Mouse (Mus musculus) thymus, postnatal 25 days (tissue): Measurements from ENCODE around the gene Trap1.
"Not testable (repeated sequence)": the region's sequence is repeated elsewhere in the genome, so short reads cannot be mapped to it uniquely, and the experiment has no call there.

Experiments used
- DNase-seq: peaks from one replicate; pipeline ENCODE4 v3.0.0; 2022

The Trap1 gene

GRCm38 (mm10) chr16:4035575-4035974, 42.1 kb downstream of the Trap1 start:
- DNase-seq: no peak

DNA sequence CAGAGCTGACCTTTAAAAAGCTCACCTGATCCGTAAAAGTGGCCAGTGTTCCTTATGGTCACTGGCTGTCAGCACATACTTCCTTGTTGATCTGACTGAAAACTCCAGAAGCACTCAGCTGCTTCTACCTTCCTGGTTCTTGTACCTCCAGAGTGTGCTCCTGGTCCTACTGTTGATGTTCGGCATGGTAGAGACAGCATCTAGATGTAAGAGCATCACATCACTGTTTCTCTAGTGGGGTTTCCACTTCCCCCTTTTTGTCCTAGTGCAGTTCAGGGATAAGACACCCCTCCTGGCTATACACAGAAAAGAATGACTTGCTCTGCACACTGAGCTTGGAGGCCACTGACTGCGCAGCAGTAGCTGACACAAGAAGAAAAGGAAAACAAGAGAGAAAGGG, 43.2 kb downstream of the Trap1 start:
- DNase-seq: no peak

- no peak for DNase-seq
Observed at GRCm38 (mm10) chr16:4033971-4034370, 43.7 kb downstream of the Trap1 start.

GRCm38 (mm10) chr16:4032341-4032748, 45.3 kb downstream of the Trap1 start:
- DNase-seq: no peak

- DNase-seq: no peak
Observed at GRCm38 (mm10) chr16:4031441-4032274, 46.0 kb downstream of the Trap1 start.

- DNase-seq: no peak
Observed at GRCm38 (mm10) chr16:4030501-4030900, 47.1 kb downstream of the Trap1 start.

DNA sequence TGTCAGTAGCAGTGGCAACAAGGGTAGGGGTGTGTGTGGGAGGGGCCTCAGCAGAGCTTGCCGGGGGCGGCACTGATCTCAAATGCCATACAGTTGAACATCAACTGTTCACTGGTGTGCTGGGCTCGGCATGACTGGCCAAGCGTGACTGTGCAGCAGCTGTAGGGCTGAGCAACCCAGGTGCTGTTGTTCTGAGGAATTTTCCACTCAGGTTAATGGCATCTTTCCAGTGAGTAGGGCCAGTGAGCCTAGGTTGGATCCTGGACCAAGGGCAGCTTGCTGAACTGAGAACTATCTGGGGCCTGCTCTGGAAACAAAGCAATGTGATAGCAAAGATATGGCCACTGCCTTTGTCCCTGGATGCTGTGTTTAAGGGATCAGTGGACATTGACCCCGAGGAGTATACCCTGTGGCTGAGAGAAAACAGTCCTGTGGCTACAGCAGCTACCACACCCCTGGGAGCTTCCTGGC, 48.2 kb downstream of the Trap1 start:
- no peak for DNase-seq

DNA sequence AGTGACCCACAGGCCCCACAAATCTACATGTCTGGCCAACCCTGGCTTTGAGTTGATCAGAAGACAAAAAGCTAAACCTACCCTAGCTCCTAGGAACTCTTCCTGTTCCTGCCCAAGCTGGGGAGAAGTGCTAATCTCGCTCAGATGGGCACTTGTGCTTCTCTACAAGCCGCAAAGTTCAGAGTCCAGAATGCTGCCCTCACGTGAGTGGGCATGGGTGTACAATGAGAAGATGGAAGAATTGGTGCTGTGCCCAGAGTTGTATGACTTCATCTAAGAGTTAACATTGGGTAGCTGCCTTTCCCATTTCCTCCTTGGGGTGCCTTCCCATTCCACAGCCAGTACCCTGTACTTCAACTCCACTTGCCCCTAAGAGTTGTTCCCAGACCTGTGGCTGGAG, 50.4 kb downstream of the Trap1 start:
- DNase-seq: no peak

DNA sequence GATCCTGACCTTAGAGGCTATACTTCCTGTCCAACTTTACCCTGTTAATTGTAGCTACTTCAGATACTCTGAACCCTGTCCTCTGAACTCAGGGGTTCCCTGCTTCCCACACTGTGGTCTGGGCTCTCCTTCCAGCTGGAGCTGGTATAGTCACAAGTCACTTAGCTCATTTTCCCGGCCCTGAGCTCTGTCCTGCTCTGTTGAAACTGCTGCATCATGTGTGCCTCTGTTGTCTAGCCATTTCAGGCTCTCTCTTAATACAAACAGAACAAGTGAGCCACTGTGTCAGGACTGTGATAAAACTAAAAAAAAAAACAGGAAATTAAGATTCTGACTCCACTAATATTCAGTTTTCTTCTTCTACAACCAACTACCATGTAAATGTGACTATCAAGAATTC, 51.0 kb downstream of the Trap1 start:
- DNase-seq: no peak

- no peak for DNase-seq
Observed at GRCm38 (mm10) chr16:4022719-4023118, 54.9 kb downstream of the Trap1 start.

GRCm38 (mm10) chr16:4021241-4021640, 56.4 kb downstream of the Trap1 start:
- DNase-seq: no peak

DNA sequence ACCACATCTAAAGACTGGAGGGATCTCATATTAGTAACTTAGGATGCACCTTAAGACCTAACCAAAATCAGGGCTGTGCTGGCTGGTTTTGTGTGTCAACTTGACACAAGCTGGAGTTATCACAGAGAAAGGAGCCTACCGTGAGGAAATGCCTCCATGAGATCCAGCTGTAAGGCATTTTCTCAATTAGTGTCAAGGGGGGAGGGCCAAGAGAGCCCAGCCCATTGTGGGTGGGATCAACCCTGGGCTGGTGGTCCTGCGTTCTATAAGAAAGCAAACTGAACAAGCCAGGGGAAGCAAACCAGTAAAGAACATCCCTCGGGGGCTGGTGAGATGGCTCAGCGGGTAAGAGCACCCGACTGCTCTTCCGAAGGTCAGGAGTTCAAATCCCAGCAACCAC, 60.2 kb downstream of the Trap1 start:
- DNase-seq: not testable (repeated sequence)

DNA sequence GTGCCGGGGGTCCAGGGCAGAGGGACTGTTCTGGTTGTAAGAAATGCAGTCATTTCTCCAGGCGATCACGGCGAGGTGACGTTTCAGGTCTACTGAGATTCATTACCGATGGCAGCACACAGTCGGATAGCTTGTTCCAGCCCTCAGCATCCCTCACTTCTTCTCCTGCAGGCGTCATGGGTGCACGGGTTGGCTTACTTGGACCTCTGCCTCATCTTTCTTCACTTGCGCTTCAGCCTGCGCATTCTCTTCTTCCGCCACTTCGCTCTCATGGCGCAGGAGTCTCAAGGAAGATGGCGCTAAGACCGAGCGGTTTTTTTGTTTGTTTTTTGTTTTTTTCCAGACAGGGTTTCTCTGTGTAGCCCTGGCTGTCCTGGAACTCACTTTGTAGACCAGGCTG, 60.8 kb downstream of the Trap1 start:
- not testable (repeated sequence) for DNase-seq

GRCm38 (mm10) chr16:4014040-4014668, 63.5 kb downstream of the Trap1 start:
- DNase-seq: no peak

DNA sequence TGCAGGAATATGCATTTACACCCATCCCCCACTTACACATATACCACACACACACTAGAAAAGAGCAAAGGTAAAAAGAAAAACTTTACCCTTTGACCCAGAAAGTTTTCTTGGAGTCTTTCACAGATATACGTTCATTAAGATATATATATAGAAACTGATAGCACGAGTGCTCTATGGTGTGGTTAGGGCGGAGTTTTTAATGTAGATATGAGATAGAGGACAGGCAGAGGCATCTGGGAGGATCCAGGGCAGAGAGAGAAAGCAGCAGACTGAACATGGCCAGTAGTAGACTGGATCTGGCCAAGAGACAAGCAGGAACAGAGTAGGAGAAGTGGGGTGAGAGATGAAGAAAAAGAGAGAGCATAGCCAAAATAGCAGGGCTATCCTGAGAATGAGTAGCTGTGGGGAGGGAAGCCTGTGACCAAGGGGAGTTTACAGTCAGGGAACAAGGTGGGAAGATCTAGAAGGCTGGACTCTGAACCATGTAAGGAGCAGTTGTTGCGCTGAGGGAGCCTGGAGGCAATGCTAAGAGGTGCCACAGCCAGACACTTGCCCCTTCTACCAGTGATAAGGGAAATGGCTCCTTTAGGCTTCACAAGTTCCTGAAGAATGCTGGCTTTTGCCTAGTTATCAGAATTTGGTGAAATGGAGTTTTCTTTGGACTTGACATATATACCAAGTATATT, 64.6 kb downstream of the Trap1 start:
- no peak for DNase-seq

GRCm38 (mm10) chr16:4003489-4004398, 73.9 kb downstream of the Trap1 start, which contains the start of gene Slx4:
Gene Slx4, minus strand, starts transcription at chr16:4003770.
- peak; percentile 96 for DNase-seq
